Mouse (Mus musculus) adrenal gland, adult 8-10 months (tissue): Measurements from ENCODE around the gene Dcaf4. TPM values are rescaled to one million over a fixed set of nuclear protein-coding genes. Genes with fewer than 3 reads are reported as not detected.

Experiments
- DNase-seq: peaks from one replicate; pipeline ENCODE4 v3.0.0; 2022
- total RNA-seq, 4 experiments: library from RNA; stranded (reverse); gene quantifications; 2 replicates each; pipeline ENCODE4 v1.2.4; 2022

The Dcaf4 gene
- total RNA-seq = 10 to 100 TPM; 43.6 to 85.3 (median 57.4) TPM

- DNase-seq = peak; percentile 97
Observed at GRCm38 (mm10) chr12:83520311-83520890, at the start of gene Dcaf4. TSS of gene Dcaf4 (plus strand) at chr12:83520466.

- no peak for DNase-seq
Observed at GRCm38 (mm10) chr12:83471760-83472159, 48.5 kb upstream of the Dcaf4 start.

DNA sequence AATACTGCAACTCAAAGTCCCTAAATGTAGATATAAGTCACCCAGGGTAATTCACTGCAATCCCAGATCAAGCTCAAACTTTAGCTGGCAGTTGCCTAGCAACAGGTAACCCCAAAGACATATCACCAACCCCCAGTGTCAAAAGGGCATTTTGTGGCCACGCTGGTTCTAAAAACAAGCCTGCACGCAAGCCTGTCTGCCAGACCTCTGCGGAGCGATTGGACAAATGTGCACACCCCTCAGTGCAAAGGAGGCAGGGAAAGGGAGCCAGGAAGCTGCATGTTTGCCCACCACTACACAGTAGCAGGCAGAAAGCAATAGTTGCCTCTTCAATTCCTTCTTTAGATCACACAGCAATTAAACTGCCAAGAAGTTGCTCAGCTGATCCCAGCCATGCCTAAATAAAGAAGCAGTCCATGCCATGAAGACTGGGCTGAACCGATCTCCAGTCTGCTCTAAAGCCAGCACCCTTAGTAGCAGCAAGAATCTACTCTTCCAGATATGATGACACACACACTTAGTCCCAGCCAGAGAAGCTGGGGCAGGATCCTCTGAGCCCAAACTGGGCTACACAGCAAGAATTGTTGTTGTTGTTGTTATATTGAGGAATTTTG lies 46.2 kb upstream of the Dcaf4 start:
- DNase-seq = no peak

- no peak for DNase-seq
Observed at GRCm38 (mm10) chr12:83475419-83475818, 44.8 kb upstream of the Dcaf4 start.

DNA sequence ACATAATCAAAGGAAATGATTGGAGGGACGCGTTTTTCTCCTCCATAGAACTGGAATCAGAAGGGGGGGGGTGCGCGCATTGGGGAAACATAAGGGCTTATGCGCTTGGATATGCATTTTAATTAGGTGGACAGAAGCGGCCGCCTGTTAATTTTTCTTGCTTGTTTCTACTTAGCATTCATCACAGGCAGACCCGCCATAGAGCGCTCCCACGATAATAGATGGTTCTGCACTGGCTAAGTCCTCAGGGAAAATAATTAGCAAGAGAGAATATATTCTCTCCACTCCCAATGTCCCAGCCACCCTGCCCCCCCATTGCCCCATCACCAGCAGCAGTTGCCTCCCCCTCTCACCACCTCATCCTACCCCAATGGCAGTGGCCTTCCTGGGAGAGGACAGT lies 44.0 kb upstream of the Dcaf4 start:
- DNase-seq = no peak

DNA sequence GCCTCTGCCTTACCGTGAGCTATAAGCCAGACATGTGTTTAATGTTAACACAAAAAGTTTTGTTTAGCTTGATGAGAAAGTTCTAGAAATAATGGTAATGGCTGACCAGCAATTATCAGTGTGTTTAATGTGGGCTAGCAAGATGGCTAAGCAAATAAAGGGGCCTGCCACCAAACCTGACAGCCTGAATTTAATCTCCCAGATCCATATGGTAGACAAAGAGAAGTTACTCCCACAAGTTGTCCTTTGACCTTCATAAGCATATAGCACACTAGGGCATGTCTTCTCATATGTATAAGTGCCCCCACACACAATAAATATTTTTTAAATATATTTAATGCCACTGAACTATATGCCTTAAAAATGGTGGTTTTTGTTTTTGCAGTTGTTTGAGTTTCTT lies 41.1 kb upstream of the Dcaf4 start:
- no peak for DNase-seq

DNA sequence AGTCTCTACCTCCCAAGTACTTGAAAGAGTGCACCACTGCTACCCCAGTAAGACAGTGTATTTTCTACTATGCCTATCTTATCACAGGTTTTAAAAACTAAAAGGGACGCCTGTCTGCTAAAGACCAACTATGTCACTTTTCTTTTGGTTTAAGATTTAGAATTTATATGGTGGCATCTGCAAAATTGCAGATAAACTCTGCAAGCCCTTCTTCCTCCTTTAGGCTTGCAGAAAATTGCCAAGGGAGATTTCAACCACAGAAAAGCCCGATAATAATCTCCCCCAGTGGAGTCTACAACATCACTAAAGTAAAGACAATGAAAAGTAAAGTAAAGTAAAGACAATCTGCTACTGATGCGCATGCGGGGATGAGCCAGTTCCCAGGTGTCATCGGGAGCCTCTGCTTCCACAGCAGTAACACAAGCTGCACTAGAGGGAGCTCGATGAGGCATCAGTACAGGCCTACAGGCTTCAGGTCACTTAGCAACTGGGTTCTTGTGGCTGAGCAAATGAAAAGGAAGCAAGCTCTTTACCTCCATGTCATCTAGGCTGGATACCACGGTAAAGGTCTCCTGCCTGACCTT lies 40.4 kb upstream of the Dcaf4 start:
- DNase-seq = no peak

DNA sequence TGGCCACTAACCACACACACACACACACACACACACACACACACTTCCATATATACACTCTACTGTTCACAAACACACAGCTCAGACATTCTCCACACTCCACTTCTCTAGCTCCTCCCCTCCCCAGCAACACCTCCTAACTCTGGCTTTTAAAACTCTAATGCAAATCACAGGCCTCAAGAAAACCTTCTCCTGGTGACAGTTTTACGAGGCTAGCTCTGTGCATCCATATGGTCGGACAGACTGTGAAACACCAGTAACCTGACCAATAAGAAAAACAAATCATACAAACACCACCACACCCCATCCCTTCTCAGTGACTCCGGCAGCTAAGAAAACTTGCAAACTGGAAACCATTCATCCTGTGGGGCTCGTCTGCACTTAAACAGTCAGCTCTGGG lies 38.8 kb upstream of the Dcaf4 start:
- no peak for DNase-seq

DNA sequence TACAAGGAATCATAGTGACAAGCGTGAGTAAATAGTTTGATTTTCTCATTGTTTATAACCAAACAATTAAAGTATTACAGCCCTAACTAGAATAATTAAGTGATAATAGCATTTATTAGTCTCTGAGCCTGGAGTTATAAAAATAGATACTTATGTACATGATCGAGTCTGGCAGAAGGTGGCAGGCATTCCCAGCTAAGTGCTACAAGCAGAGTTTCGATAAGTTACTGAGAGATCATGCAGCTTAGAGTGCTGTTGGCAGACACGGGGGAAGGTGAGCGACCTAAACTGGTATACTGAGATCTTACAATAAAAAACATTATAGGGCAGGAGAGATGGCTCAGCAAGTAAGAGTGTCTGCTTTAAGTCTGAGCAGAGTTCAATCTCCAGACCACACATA lies 36.6 kb upstream of the Dcaf4 start:
- DNase-seq = no peak

GRCm38 (mm10) chr12:83484855-83485745 lies 35.2 kb upstream of the Dcaf4 start:
- DNase-seq = no peak

DNA sequence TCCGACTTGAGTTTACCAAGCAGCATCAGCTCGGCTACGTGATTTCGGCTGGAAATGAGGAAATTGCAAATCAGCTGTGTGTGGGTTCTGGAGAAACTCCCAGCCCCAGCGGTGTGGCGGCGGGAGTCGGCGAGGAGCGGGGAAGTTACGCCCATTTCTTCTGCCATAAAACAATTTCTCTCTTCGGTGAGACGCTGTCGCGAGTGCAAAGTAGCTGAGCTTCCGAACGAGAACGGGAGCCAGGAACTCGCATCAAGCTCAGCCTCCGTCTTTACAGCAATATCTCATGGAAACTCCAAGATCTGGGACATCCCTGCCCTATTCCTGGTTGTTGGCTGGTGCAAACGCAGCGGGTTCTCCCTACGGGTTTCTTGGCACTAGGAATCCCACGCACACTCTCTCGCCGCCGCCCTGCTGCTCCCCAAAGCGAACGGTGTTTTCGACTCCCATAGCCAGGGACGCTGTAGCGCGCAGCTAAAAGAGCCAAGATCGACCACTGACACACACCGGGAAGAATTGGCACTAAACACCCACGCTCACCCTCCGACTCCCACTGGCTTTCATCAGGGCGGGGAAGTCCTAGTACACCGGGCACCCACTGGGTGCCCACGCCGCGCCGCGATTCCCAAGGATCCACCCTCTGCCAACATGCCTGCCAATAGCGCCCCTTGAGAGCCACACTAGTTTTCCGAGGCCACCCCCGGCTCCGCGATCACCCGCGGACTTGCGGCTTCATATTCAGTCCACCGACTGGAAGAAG lies 34.2 kb upstream of the Dcaf4 start:
- DNase-seq = no peak

GRCm38 (mm10) chr12:83486671-83487461 lies 33.4 kb upstream of the Dcaf4 start:
- DNase-seq = peak; percentile 31

- peak; percentile 99 for DNase-seq
Observed at GRCm38 (mm10) chr12:83487476-83487991, 32.7 kb upstream of the Dcaf4 start, which contains the start of gene Dpf3. TSS of gene Dpf3 (minus strand) at chr12:83487716.

DNA sequence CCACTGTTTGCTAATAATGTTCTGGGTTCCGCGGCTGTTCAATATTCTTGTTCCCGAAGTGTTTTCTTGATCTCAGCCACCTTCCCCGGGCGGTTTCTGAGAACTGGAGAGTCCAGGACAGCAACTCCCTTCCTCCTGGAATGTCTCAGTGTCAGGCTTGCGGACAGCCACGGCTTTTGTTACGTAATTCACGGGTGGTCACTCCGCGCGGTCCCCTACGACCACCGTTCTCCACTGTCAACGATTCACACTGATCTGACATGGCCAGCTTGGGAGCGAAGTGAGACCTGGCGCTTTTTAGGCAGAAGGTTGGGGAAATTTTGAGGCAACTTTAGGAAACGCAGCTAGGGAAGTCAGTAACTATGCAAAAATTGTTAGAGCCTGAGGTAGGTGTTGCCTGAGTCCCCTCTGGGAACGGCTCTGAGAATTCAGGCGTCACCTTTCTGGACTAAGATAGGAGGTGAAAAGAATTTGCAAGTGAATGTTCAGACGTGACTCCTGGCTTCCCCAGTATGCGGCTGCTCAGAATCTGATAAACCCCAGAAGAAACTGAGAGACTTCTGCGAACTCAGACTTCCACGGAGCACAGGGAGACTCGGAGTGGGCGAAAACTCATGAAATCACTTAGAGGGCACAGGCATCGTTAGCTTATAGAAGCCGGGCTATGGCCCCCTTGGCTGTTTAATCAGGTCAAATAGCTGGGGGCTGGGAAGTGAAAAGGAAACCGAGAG lies 31.9 kb upstream of the Dcaf4 start:
- DNase-seq = no peak

- no peak for DNase-seq
Observed at GRCm38 (mm10) chr12:83489748-83490147, 30.5 kb upstream of the Dcaf4 start.

GRCm38 (mm10) chr12:83491609-83492008 lies 28.7 kb upstream of the Dcaf4 start:
- DNase-seq = no peak

- DNase-seq = no peak
Observed at GRCm38 (mm10) chr12:83492808-83493207, 27.5 kb upstream of the Dcaf4 start.

- DNase-seq = peak; percentile 56
Observed at GRCm38 (mm10) chr12:83494196-83494595, 26.1 kb upstream of the Dcaf4 start.

- DNase-seq = no peak
Observed at GRCm38 (mm10) chr12:83495248-83495960, 24.9 kb upstream of the Dcaf4 start.

- no peak for DNase-seq
Observed at GRCm38 (mm10) chr12:83495961-83496282, 24.3 kb upstream of the Dcaf4 start.
